Mouse (Mus musculus): ENCODE data around the gene Timm23. TPM values are rescaled to one million over a fixed set of nuclear protein-coding genes. Genes with fewer than 3 reads are reported as not detected.

Gene Timm23
- total RNA-seq (2012; rRNA removed) (417 and 425 TPM in 2 replicates), polyA plus RNA-seq (2012; ENCODE audit: insufficient read depth in 1 of 2, insufficient read length in 2 of 2, low read depth in 1 of 2, low replicate concordance in 2 of 2, missing spikeins in 1 of 2) (100 to 1,000 TPM in 1 of 2 experiments, not detected in 1; 431 TPM)

DNA sequence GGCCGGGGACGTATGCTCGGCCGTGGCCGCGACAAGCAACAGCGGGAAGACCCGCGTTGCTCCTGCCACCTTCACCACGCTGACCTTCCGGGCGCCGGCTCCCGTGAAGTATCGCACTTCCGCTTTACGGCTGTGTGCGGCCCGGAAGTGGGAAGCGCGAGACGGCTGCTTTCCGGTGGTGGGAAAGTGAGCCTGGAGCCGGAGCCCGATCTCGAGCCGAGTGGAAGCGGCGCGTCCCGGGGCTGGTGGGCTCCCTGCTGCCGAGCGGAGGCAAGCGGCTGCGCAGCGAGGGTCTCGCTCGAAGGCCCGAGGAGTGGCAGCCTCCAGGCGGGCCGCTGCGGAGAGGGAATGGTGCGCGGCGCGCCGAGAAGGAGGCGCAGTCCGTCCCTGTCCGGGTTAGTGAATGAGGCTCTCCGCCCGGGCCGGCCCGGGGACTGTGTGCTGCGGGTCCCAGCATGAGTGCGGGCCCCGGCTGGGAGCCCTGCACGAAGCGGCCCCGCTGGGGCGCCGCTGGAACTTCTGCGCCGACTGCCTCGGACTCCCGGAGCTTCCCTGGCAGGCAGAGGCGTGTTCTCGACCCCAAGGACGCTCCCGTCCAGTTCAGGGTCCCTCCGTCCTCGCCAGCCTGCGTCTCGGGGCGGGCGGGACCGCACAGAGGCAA is at the start of gene Timm23, which contains the start of gene Parg:
TSS of gene Timm23 (minus strand) at position 108 of the 661 bp plus-strand sequence.
TSS of gene Parg (plus strand) at position 159 of the 661 bp plus-strand sequence.
- Histone ChIP-seq H3K36me3 (ENCODE audit: control insufficient read depth in 1 of 2, insufficient read depth in 2 of 2, low read length in 2 of 2) (peaks cover 22 to 41% of the 10 kb centered on the region in 2 experiments), H3K27ac (ENCODE audit: control insufficient read depth, low read depth, low read length) (peak within 1 kb of the TSS; percentile 87), H3K4me3 (ENCODE audit: control insufficient read depth in 1 of 2, insufficient read depth in 1 of 2, low read depth in 2 of 2, low read length in 2 of 2) (peak within 1 kb of the TSS; percentile 98 to 100), H3K9ac (ENCODE audit: control insufficient read depth, low read depth, low read length, poor library complexity, severe bottlenecking) (peak within 1 kb of the TSS; percentile 100), H3K79me2 (ENCODE audit: control insufficient read depth, insufficient read depth, low read length, poor library complexity) (peaks cover 64% of the 10 kb centered on the region), H3K27me3 (ENCODE audit: control insufficient read depth in 1 of 2, insufficient read depth in 2 of 2, low read length in 2 of 2) (no peaks in the 10 kb centered on the region), H3K4me1 (ENCODE audit: control insufficient read depth in 1 of 2, insufficient read depth in 2 of 2, low read length in 2 of 2) (peaks cover 8 to 17% of the 10 kb centered on the region in 2 experiments), H3K9me3 (replicated peaks; ENCODE audit: insufficient read depth, low read length) (no peaks in the 10 kb centered on the region)
- peak; percentile 93 for DNase-seq (ENCODE audit: low read depth, low spot score)
- TF ChIP-seq POLR2AphosphoS5 (IDR thresholded peaks at IDR 0.05; ENCODE audit: borderline replicate concordance, low read depth, low read length) (no peak), ZNF384 (IDR thresholded peaks at IDR 0.05; ENCODE audit: low read depth, low read length) (no peak), MAFK (IDR thresholded peaks at IDR 0.05; ENCODE audit: borderline replicate concordance, low read depth, low read length) (no peak), TBP (IDR thresholded peaks at IDR 0.05; ENCODE audit: low read depth, low read length) (peak; percentile 47; the same call in 1 of the 2 replicates), ELF1 (IDR thresholded peaks at IDR 0.05; ENCODE audit: low read depth, low read length) (peak; percentile 93), KAT2A (conservative IDR thresholded peaks at IDR 0.05; ENCODE audit: low read depth, low read length) (peak; percentile 73; the same call in 1 of the 2 replicates), RAD21 (IDR thresholded peaks at IDR 0.05; ENCODE audit: low read depth, low read length) (no peak), MAZ (IDR thresholded peaks at IDR 0.05; ENCODE audit: low read depth, low read length) (no peak), CHD1 (IDR thresholded peaks at IDR 0.05; ENCODE audit: low read depth, low read length) (0 out of 2 replicates have a peak, but pooled peaks have one; percentile 40), NELFE (IDR thresholded peaks at IDR 0.05; ENCODE audit: low read depth, low read length) (peak; percentile 67), SMC3 (IDR thresholded peaks at IDR 0.05; ENCODE audit: low read depth, low read length) (no peak), ETS1 (IDR thresholded peaks at IDR 0.05; ENCODE audit: low read depth, low read length) (no peak), GATA1 (IDR thresholded peaks at IDR 0.05; ENCODE audit: low read depth, low read length) (no peak), MAX (IDR thresholded peaks at IDR 0.05; ENCODE audit: low read length) (peak; percentile 59), TAL1 (IDR thresholded peaks at IDR 0.05; ENCODE audit: low read length) (no peak), CTCF (IDR thresholded peaks at IDR 0.05 in 2 of 3, conservative IDR thresholded peaks at IDR 0.05 in 1 of 3; ENCODE audit: control insufficient read depth in 1 of 3, insufficient read depth in 1 of 3, low read depth in 2 of 3, low read length in 3 of 3, poor library complexity in 1 of 3, severe bottlenecking in 1 of 3) (no peak), MXI1 (IDR thresholded peaks at IDR 0.05; ENCODE audit: low read depth, low read length) (peak; percentile 88), GABPA (IDR thresholded peaks at IDR 0.05; ENCODE audit: low read depth, low read length) (no peak), POLR2A (IDR thresholded peaks at IDR 0.05; ENCODE audit: control insufficient read depth in 1 of 2, insufficient read depth in 1 of 2, low read depth in 1 of 2, low read length in 2 of 2, poor library complexity in 1 of 2) (peak; percentile 67 to 79; a peak in 3 of 4 replicates), JUND (IDR thresholded peaks at IDR 0.05; ENCODE audit: low read depth, low read length) (no peak), POLR2AphosphoS2 (IDR thresholded peaks at IDR 0.05; ENCODE audit: low read length) (0 out of 2 replicates have a peak, but pooled peaks have one; percentile 55), BHLHE40 (IDR thresholded peaks at IDR 0.05; ENCODE audit: borderline replicate concordance, low read depth, low read length) (no peak), RCOR1 (IDR thresholded peaks at IDR 0.05; ENCODE audit: low read depth, low read length) (no peak), EP300 (IDR thresholded peaks at IDR 0.05; ENCODE audit: low read depth in 1 of 2, low read length in 2 of 2) (no peak), TCF12 (IDR thresholded peaks at IDR 0.05; ENCODE audit: low read depth, low read length) (no peak; the same call in 1 of the 2 replicates), SIN3A (IDR thresholded peaks at IDR 0.05; ENCODE audit: low read length) (peak; percentile 88), ZKSCAN1 (IDR thresholded peaks at IDR 0.05; ENCODE audit: low read depth, low read length) (no peak), HCFC1 (IDR thresholded peaks at IDR 0.05; ENCODE audit: low read depth, low read length) (peak; percentile 90), MYB (IDR thresholded peaks at IDR 0.05; ENCODE audit: low read depth, low read length) (no peak)
